Mouse (Mus musculus) bone marrow macrophage, adult 2 months (primary cell): Measurements from ENCODE around the gene Pde1c.

Source experiments
- CTCF ChIP-seq: IDR thresholded peaks from 2 replicates; pipeline ENCODE4 v1.5.1; 2012; ENCODE audit warnings: low read depth, mild to moderate bottlenecking, low read length, moderate library complexity
- POLR2A ChIP-seq: IDR thresholded peaks from 2 replicates; pipeline ENCODE4 v1.6.1; 2012; ENCODE audit warnings: mild to moderate bottlenecking, low read depth, low read length, borderline replicate concordance

DNA sequence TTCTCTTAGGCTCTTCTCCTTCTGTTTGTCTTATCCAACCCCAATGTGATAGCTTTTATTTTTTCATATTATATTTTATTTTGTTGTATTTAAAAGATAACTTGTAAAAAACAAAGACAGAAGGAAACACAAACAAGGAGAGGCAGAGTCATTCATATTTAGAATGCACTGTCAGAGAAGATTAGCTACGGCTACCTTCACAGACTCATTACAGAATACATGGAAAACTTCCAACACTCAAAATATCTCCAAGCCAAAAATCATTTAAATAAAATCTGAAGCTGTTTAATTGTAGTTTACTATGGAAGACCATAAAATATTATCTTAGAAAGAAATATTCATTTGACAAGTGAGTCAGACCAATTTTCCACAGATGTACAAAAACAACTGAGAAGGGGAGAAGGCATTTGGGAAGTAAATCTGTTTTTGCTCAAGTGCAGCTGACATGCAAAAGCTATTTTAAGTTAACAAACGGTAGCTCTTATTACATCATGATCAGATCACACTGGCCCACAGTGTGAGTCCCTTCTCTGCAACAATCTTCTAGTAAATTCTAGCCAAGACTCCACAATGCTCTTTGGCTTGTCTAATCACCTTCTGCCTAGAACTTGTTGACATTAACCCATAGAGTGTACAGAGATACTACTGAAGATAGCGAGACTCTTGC, 438.3 kb downstream of the Pde1c start:
- TF ChIP-seq CTCF (no peak), POLR2A (no peak)
